Mouse (Mus musculus) kidney, adult 2 months (tissue): ENCODE data around the gene Mak. TPM values are rescaled to one million over a fixed set of nuclear protein-coding genes. Genes with fewer than 3 reads are reported as not detected.

Source experiments
- DNase-seq: peaks from one replicate; pipeline ENCODE4 v3.0.0; 2021
- H3K27ac ChIP-seq: fragments of 200-500 bp; 2 replicates; pipeline ENCODE4 v1.5.1; 2012; ENCODE audit warnings: low read depth, low read length, control low read depth, inconsistent platforms; ENCODE audit not compliant: insufficient read depth
- H3K27me3 ChIP-seq: fragments of 200-500 bp; replicated peaks from 2 replicates; pipeline ENCODE4 v1.6.1; 2012; ENCODE audit warnings: mild to moderate bottlenecking, moderate library complexity, low read length, inconsistent platforms; ENCODE audit not compliant: control insufficient read depth, insufficient read depth
- H3K36me3 ChIP-seq: fragments of 200-500 bp; 2 replicates; pipeline ENCODE4 v1.6.1; 2012; ENCODE audit warnings: mild to moderate bottlenecking, moderate library complexity, low read length, inconsistent platforms; ENCODE audit not compliant: control insufficient read depth, insufficient read depth
- H3K4me1 ChIP-seq: fragments of 200-500 bp; 2 replicates; pipeline ENCODE4 v1.6.1; 2011; ENCODE audit warnings: low read length; ENCODE audit not compliant: control insufficient read depth, insufficient read depth
- H3K4me3 ChIP-seq: fragments of 200-500 bp; 2 replicates; pipeline ENCODE4 v1.5.1; 2011; ENCODE audit warnings: mild to moderate bottlenecking, low read depth, low read length, control low read depth; ENCODE audit not compliant: insufficient read depth
- CTCF ChIP-seq: fragments of 200-500 bp; conservative IDR thresholded peaks from 2 replicates; pipeline ENCODE4 v1.5.1; 2011; ENCODE audit warnings: low read depth, mild to moderate bottlenecking, control low read depth, low read length, moderate library complexity, mixed read lengths; ENCODE audit not compliant: insufficient read depth, insufficient read length
- POLR2A ChIP-seq: fragments of 200-500 bp; IDR thresholded peaks from one replicate; pipeline ENCODE4 v1.6.1; 2011; ENCODE audit warnings: low read depth, low read length, control low read depth
- WGBS: fragments of 180-500 bp; shearing (Covaris S2); methylation state at CpG from one replicate; pipeline ENCODE4 v1.1.7; 2018; 5-methylcytosine and 5-hydroxymethylcytosine counted together
- polyA plus RNA-seq: library from polyadenylated mRNA; depleted of rRNA; stranded (reverse); fragments of >200 nt; gene quantifications from 2 replicates; pipeline ENCODE4 v1.2.3, GENCODE M21; 2012

Gene Mak
- polyA plus RNA-seq, 1 experiment: not detected

GRCm38 (mm10) chr13:41088746-41089145 lies 9.2 kb upstream of the Mak start:
- Histone ChIP-seq H3K4me1 (no peaks in the 10 kb centered on the region), H3K27ac (no peak overlapping the region), H3K4me3 (no peak overlapping the region), H3K36me3 (no peaks in the 10 kb centered on the region), H3K27me3 (no peaks in the 10 kb centered on the region)
- no peak for TF ChIP-seq CTCF
- no peak for TF ChIP-seq POLR2A
- no peak for DNase-seq

- WGBS: 20% methylated on average over 2 of the region's 2 CpGs
- TF ChIP-seq CTCF: 0 out of 2 replicates have a peak, but pooled peaks have one; percentile 1
- no peak for TF ChIP-seq POLR2A
- Histone ChIP-seq H3K4me1 (no peaks in the 10 kb centered on the region), H3K27me3 (no peaks in the 10 kb centered on the region), H3K36me3 (no peaks in the 10 kb centered on the region), H3K27ac (no peak overlapping the region), H3K4me3 (no peak overlapping the region)
- DNase-seq: no peak
Observed at GRCm38 (mm10) chr13:41085140-41085539, 5.6 kb upstream of the Mak start.

- Histone ChIP-seq H3K27ac (no peak overlapping the region), H3K36me3 (no peaks in the 10 kb centered on the region), H3K4me3 (no peak overlapping the region), H3K4me1 (no peaks in the 10 kb centered on the region), H3K27me3 (no peaks in the 10 kb centered on the region)
- WGBS: 76% methylated on average over 3 of the region's 3 CpGs
- DNase-seq: no peak
- TF ChIP-seq POLR2A: no peak
Observed at GRCm38 (mm10) chr13:41084521-41084920, 5.0 kb upstream of the Mak start.

- no peak for DNase-seq
- H3K36me3 ChIP-seq: no peaks in the 10 kb centered on the region
- H3K4me1 ChIP-seq: no peaks in the 10 kb centered on the region
- TF ChIP-seq POLR2A (no peak), CTCF (no peak)
- H3K27ac ChIP-seq: no peak overlapping the region
- 92% methylated on average over 6 of the region's 6 CpGs for WGBS
- H3K4me3 ChIP-seq: no peak overlapping the region
- no peaks in the 10 kb centered on the region for H3K27me3 ChIP-seq
Observed at GRCm38 (mm10) chr13:41080700-41081099, 1.2 kb upstream of the Mak start.

- no peak overlapping the region for H3K27ac ChIP-seq
- 56% methylated on average over 5 of the region's 5 CpGs for WGBS
- H3K36me3 ChIP-seq: no peaks in the 10 kb centered on the region
- H3K4me1 ChIP-seq: no peaks in the 10 kb centered on the region
- TF ChIP-seq POLR2A (no peak), CTCF (no peak)
- no peak for DNase-seq
- no peak overlapping the region for H3K4me3 ChIP-seq
- no peaks in the 10 kb centered on the region for H3K27me3 ChIP-seq
Observed at GRCm38 (mm10) chr13:41079859-41080258, 353 bp upstream of the Mak start.

DNA sequence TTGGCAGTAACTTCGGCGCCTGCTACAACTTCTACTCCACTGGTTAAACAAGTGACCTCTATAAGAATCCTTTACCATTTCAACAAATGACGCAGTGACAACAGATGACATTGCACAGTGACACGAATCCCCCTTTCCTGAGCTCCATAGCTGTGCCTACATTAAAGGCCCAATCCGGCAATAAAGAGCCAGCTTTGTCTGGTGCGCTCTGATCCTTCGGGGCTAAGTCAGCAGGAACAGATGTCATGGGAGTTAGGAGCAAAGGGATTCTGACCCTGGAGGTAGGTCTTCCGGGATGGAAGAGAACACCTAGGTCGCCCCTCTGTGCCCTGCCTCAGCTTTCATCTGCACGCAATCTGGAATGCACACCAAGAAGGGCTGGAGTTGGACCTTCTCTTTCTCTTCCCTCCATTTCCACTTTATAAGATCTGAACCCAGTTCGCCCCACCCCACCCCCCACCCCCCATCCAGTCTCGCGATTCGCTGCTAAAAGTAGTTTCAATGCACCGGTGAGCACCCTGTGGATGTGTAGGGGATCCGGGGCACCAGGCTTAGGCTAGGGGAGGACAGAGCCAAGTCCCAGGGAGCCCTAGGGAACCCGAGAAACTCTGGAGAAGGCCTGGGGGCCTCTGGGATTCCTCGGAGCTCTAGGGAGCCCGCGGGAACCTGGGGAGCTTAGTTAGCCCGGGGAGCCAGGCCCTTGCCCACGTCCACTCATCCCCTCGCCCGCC lies 651 bp downstream of the Mak start:
- 12% methylated on average over 24 of the region's 24 CpGs for WGBS
- Histone ChIP-seq H3K27ac (no peak overlapping the region), H3K27me3 (no peaks in the 10 kb centered on the region), H3K4me3 (no peak overlapping the region), H3K4me1 (no peaks in the 10 kb centered on the region), H3K36me3 (no peaks in the 10 kb centered on the region)
- TF ChIP-seq POLR2A (no peak), CTCF (no peak)
- DNase-seq: no peak

GRCm38 (mm10) chr13:41077921-41078320 lies 1.6 kb downstream of the Mak start:
- TF ChIP-seq CTCF (no peak), POLR2A (no peak)
- H3K27me3 ChIP-seq: no peaks in the 10 kb centered on the region
- WGBS: 77% methylated on average over 9 of the region's 9 CpGs
- H3K4me3 ChIP-seq: no peak overlapping the region
- H3K4me1 ChIP-seq: no peaks in the 10 kb centered on the region
- DNase-seq: no peak
- no peaks in the 10 kb centered on the region for H3K36me3 ChIP-seq
- no peak overlapping the region for H3K27ac ChIP-seq
